Mouse (Mus musculus) hindbrain, embryonic 16.5 days (tissue): ENCODE results near the gene Lca5. TPM values are rescaled to one million over a fixed set of nuclear protein-coding genes. Genes with fewer than 3 reads are reported as not detected.

ENCODE experiments used
- ATAC-seq: fragments of 200-750 bp; cut with Nextera tagmentation; 2 replicates; pipeline ENCODE4 v1.8.0; 2017; ENCODE audit warnings: moderate TSS enrichment, moderate library complexity
- H3K27ac ChIP-seq: fragments of 300-500 bp; sonication (generic); 2 replicates; pipeline ENCODE4 v1.5.1; 2014; ENCODE audit warnings: low read depth, mild to moderate bottlenecking, control low read depth, low read length, moderate library complexity
- H3K27me3 ChIP-seq: fragments of 300-500 bp; sonication (generic); replicated peaks from 2 replicates; pipeline ENCODE4 v1.6.1; 2014; ENCODE audit warnings: low read length; ENCODE audit not compliant: control insufficient read depth, insufficient read depth
- H3K36me3 ChIP-seq: fragments of 300-500 bp; sonication (generic); 2 replicates; pipeline ENCODE4 v1.6.1; 2014; ENCODE audit warnings: mild to moderate bottlenecking, low read length, moderate library complexity, mixed read lengths; ENCODE audit not compliant: control insufficient read depth, insufficient read depth
- H3K4me1 ChIP-seq: fragments of 300-500 bp; sonication (generic); 2 replicates; pipeline ENCODE4 v1.6.1; 2014; ENCODE audit warnings: low read depth, low read length; ENCODE audit not compliant: control insufficient read depth, insufficient read depth
- H3K4me2 ChIP-seq: fragments of 300-500 bp; sonication (generic); 2 replicates; pipeline ENCODE4 v1.6.1; 2014; ENCODE audit warnings: mild to moderate bottlenecking, low read length, control low read depth, moderate library complexity
- H3K4me3 ChIP-seq: fragments of 300-500 bp; sonication (generic); 2 replicates; pipeline ENCODE4 v1.5.1; 2014; ENCODE audit warnings: mild to moderate bottlenecking, low read length, control low read depth, moderate library complexity
- H3K9ac ChIP-seq: fragments of 300-500 bp; sonication (generic); 2 replicates; pipeline ENCODE4 v1.6.1; 2014; ENCODE audit warnings: low read depth, mild to moderate bottlenecking, control low read depth, low read length, moderate library complexity
- H3K9me3 ChIP-seq: fragments of 300-500 bp; sonication (generic); 2 replicates; pipeline ENCODE4 v1.6.1; 2014; ENCODE audit warnings: mild to moderate bottlenecking, low read length, moderate library complexity; ENCODE audit not compliant: control insufficient read depth
- WGBS: fragments of 180-500 bp; shearing (Covaris S2); extraction: QIAGEN DNeasy Blood & Tissue Kit; methylation state at CpG from one replicate; pipeline ENCODE4 v1.1.7; 2014; 5-methylcytosine and 5-hydroxymethylcytosine counted together
- polyA plus RNA-seq: library from polyadenylated mRNA; unstranded; fragments of >200 nt; fragmentation: Nextera tagmentation; extraction: Ambion mirVana; gene quantifications from 2 replicates; pipeline ENCODE4 v1.2.1, GENCODE M21; 2015

The Lca5 gene
- polyA plus RNA-seq, result 13.3 and 14.7 TPM in 2 replicates

GRCm38 (mm10) chr9:83440392-83441357 lies at the start of gene Lca5:
Gene Lca5, minus strand, starts transcription at chr9:83441127.
- Histone ChIP-seq H3K4me2 (peak within 1 kb of the TSS; percentile 71), H3K4me3 (peak within 1 kb of the TSS; percentile 73), H3K4me1 (peaks cover 5% of the 10 kb centered on the region), H3K9ac (peak within 1 kb of the TSS; percentile 79), H3K36me3 (no peaks in the 10 kb centered on the region), H3K9me3 (no peaks in the 10 kb centered on the region), H3K27me3 (no peaks in the 10 kb centered on the region), H3K27ac (peak within 1 kb of the TSS; percentile 96)
- peak; percentile 99 for ATAC-seq
- 2% methylated on average over 54 of the region's 57 CpGs for WGBS

GRCm38 (mm10) chr9:83488491-83489210 lies 47.7 kb upstream of the Lca5 start:
- Histone ChIP-seq H3K9ac (peak overlapping the region; percentile 45; the same call in 1 of the 2 replicates), H3K4me3 (peak overlapping the region; percentile 14), H3K36me3 (no peaks in the 10 kb centered on the region), H3K4me2 (peak overlapping the region; percentile 48), H3K9me3 (no peaks in the 10 kb centered on the region), H3K27ac (peak overlapping the region; percentile 52), H3K27me3 (no peaks in the 10 kb centered on the region), H3K4me1 (peaks cover 11% of the 10 kb centered on the region)
- WGBS, result 40% methylated on average over 15 of the region's 15 CpGs
- ATAC-seq, result peak; percentile 79

DNA sequence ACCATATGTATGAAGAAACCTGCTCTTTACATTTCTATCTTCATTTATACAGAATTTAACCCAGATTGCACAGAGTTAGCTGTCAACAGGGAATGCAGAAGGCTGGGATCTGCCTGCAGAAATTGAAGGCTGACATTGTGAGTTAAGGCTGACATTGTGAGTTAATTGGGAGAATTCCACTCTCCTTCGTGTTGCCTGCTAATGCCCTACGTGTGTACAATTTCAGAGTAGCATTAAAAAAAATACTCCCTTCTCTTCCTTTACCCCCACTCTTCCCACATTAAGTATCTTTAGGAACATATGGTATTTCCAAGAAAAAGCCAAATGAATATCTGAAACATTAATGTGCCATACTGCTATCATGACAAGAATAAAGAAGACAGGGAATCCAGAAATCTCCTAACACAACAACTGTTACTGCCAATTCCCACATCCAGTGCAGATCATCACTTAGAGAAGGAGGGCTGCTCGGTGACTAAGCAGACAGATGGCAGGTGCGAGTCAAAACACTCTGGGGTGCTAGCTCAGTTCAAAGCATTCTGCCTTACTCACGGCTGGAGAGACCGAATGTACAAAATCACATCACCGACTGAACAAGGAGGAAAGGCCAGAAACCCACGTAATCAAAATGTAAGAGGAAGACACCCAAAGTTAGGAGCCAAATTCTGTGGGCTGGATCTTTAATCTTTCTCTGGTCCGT lies 47.0 kb upstream of the Lca5 start:
- WGBS, result 33% methylated on average over 9 of the region's 9 CpGs
- Histone ChIP-seq H3K4me1 (peaks cover 11% of the 10 kb centered on the region), H3K9ac (0 out of 2 replicates have a peak overlapping the region, but pooled peaks have one; percentile 18), H3K27me3 (no peaks in the 10 kb centered on the region), H3K36me3 (no peaks in the 10 kb centered on the region), H3K27ac (peak overlapping the region; percentile 52), H3K4me3 (peak overlapping the region; percentile 14; the same call in 1 of the 2 replicates), H3K9me3 (no peaks in the 10 kb centered on the region), H3K4me2 (peak overlapping the region; percentile 48)
- ATAC-seq, result peak; percentile 88

GRCm38 (mm10) chr9:83485966-83486365 lies 45.0 kb upstream of the Lca5 start:
- Histone ChIP-seq H3K4me2 (no peak overlapping the region), H3K4me3 (no peak overlapping the region), H3K9me3 (no peaks in the 10 kb centered on the region), H3K4me1 (peaks cover 11% of the 10 kb centered on the region), H3K36me3 (no peaks in the 10 kb centered on the region), H3K27me3 (no peaks in the 10 kb centered on the region), H3K9ac (no peak overlapping the region), H3K27ac (no peak overlapping the region)
- 77% methylated on average over 3 of the region's 3 CpGs for WGBS
- ATAC-seq, result no peak

DNA sequence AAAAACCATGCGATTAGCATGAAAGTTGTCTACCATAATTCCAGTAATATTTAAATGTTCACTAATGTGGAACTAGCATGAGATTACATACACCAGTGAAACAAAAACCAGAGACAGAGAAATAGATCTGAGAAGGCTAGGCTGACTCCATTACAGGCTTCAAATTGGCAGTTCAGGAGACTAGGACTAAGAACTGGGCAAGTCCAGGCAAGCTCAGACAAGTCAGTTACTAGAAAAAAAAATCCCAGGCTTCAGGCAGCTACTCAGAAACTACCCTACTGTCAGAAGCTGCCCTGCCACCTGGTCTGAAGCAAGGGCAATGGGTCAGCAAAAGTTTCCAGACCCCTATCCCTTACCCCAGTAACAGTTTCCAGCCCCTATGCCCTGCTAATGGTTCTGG lies 44.4 kb upstream of the Lca5 start:
- H3K36me3 ChIP-seq, result no peaks in the 10 kb centered on the region
- 98% methylated on average over 1 of the region's 1 CpGs for WGBS
- H3K4me2 ChIP-seq, result no peak overlapping the region
- H3K4me3 ChIP-seq, result no peak overlapping the region
- H3K27me3 ChIP-seq, result no peaks in the 10 kb centered on the region
- peaks cover 11% of the 10 kb centered on the region for H3K4me1 ChIP-seq
- no peak for ATAC-seq
- no peak overlapping the region for H3K27ac ChIP-seq
- H3K9ac ChIP-seq, result no peak overlapping the region
- H3K9me3 ChIP-seq, result no peaks in the 10 kb centered on the region

DNA sequence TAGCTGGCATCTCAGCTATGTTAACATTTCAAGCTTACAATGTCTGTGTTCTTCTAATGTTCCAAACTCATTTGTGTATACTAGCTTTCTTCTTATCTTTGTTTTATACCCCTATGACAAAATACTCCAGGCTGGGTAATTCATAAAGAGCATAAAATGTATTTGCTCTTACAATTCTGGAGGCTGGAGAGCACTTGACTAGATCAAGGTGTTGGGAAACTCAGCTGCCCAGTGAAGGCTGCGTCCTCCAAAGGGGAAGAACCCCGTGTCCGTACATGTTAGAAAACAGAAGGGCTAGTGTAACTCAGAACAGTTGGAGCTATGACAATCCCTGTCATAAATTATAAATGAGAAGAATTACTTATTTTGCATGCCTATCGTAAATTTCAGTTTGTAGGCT lies 42.5 kb upstream of the Lca5 start:
- 82% methylated on average over 4 of the region's 4 CpGs for WGBS
- no peak overlapping the region for H3K4me2 ChIP-seq
- no peaks in the 10 kb centered on the region for H3K27me3 ChIP-seq
- H3K4me3 ChIP-seq, result no peak overlapping the region
- no peaks in the 10 kb centered on the region for H3K36me3 ChIP-seq
- no peak overlapping the region for H3K9ac ChIP-seq
- no peak for ATAC-seq
- peaks cover 7% of the 10 kb centered on the region for H3K4me1 ChIP-seq
- H3K9me3 ChIP-seq, result no peaks in the 10 kb centered on the region
- H3K27ac ChIP-seq, result no peak overlapping the region

DNA sequence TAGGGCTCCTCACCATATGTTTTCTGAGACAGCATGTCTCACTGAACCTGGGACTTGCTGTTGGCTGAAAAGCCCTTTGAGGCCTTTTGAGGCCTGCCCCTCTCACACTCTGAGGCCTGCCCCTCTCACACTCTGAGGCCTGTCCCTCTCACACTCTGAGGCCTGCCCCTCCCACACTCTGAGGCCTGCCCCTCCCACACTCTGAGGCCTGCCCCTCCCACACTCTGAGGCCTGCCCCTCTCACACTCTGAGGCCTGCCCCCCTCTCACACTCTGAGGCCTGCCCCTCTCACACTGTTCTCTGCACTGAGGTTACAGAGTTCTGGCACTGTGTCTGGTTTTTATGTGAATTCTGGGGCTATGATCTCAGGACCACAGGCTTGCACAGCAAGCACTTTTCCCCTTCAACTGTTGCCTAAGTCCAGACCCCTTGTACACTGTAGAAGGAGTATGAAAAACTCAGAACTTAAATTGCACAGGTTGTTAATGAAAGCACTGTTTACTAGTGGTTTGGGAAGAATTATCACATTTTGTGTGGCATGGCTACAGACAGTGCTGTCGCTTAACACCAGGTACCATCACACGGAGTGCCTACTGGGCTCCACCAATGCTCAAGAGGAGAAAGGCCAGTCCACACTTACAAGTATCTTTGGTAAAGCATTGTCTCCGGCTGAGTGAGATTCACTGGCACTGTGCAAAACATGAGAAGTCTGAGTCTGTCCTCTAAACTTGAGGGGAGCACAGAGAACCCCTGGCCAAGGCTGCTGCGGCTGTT lies 41.4 kb upstream of the Lca5 start:
- H3K27ac ChIP-seq, result no peak overlapping the region
- 89% methylated on average over 4 of the region's 4 CpGs for WGBS
- ATAC-seq, result no peak

DNA sequence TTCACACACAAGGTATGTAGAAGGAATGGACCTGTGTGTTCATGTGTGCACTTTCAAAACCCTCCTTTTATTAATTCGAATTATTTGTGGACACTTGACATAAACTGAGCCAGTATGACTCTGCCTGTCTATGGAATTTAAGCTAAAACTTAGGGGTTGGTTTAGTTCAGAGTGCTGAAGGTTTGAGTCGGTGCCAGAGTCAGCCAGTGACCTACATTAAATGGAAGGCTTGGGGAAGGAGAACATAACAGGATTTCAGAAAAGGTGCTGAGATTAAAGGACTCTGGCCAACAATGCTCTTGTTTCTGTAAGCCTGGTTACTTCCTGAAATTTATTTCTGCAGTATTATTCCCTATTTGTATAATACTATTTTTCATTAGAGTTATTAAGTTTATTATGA lies 28.9 kb upstream of the Lca5 start:
- Histone ChIP-seq H3K4me3 (no peak overlapping the region), H3K27ac (no peak overlapping the region), H3K4me2 (no peak overlapping the region), H3K4me1 (no peaks in the 10 kb centered on the region), H3K9me3 (no peaks in the 10 kb centered on the region), H3K9ac (no peak overlapping the region), H3K27me3 (no peaks in the 10 kb centered on the region), H3K36me3 (no peaks in the 10 kb centered on the region)
- no peak for ATAC-seq
- WGBS, result 73% methylated on average over 2 of the region's 2 CpGs

More for the DNA sequence above, 41.4 kb upstream of the Lca5 start:
- Histone ChIP-seq H3K4me3 (no peak overlapping the region), H3K27me3 (no peaks in the 10 kb centered on the region), H3K9ac (no peak overlapping the region), H3K9me3 (no peaks in the 10 kb centered on the region), H3K4me1 (no peaks in the 10 kb centered on the region), H3K4me2 (no peak overlapping the region), H3K36me3 (no peaks in the 10 kb centered on the region)
